Mouse (Mus musculus): ENCODE data around the gene Trim9. TPM values are rescaled to one million over a fixed set of nuclear protein-coding genes. Genes with fewer than 3 reads are reported as not detected.

Trim9 gene
- polyA plus RNA-seq, 1 experiment from 2014 or later, result 2.6 TPM

GRCm38 (mm10) chr12:70218795-70219540 lies 128.4 kb downstream of the Trim9 start:
- Histone ChIP-seq H3K4me2 (no peak overlapping the region), H3K27ac (peak overlapping the region; percentile 52), H3K9me3 (replicated peaks) (no peaks in the 10 kb centered on the region), H3K36me3 (no peaks in the 10 kb centered on the region), H3K27me3 (no peaks in the 10 kb centered on the region), H3K9ac (no peak overlapping the region), H3K4me1 (peaks cover 17% of the 10 kb centered on the region), H3K4me3 (replicated peaks) (no peak overlapping the region)
- peak; percentile 82 for ATAC-seq (replicated peaks; ENCODE audit: low FRiP score)
- WGBS, result 73% methylated on average over 8 of the region's 8 CpGs

- no peak overlapping the region for H3K4me2 ChIP-seq
- H3K9ac ChIP-seq, result no peak overlapping the region
- no peak overlapping the region for H3K4me3 ChIP-seq (replicated peaks)
- H3K9me3 ChIP-seq (replicated peaks), result no peaks in the 10 kb centered on the region
- WGBS, result 67% methylated on average over 16 of the region's 16 CpGs
- H3K4me1 ChIP-seq, result peaks cover 18% of the 10 kb centered on the region
- no peak for ATAC-seq (replicated peaks; ENCODE audit: low FRiP score)
- no peaks in the 10 kb centered on the region for H3K27me3 ChIP-seq
- no peak overlapping the region; the same call in 1 of the 2 replicates for H3K27ac ChIP-seq
- H3K36me3 ChIP-seq, result no peaks in the 10 kb centered on the region
These were observed 131.1 kb downstream of the Trim9 start for GRCm38 (mm10) chr12:70216229-70216800.

- Histone ChIP-seq H3K9ac (no peak overlapping the region), H3K36me3 (no peaks in the 10 kb centered on the region), H3K4me1 (peaks cover 16% of the 10 kb centered on the region), H3K27me3 (no peaks in the 10 kb centered on the region), H3K4me3 (replicated peaks) (no peak overlapping the region), H3K27ac (peak overlapping the region; percentile 32; the same call in 1 of the 2 replicates), H3K9me3 (replicated peaks) (no peaks in the 10 kb centered on the region), H3K4me2 (no peak overlapping the region)
- ATAC-seq (replicated peaks; ENCODE audit: low FRiP score), result no peak; the same call in 1 of the 2 replicates
- WGBS, result 57% methylated on average over 8 of the region's 8 CpGs
These were observed 133.1 kb downstream of the Trim9 start for GRCm38 (mm10) chr12:70214281-70214680.

GRCm38 (mm10) chr12:70213601-70214000 lies 133.8 kb downstream of the Trim9 start:
- no peak overlapping the region for H3K9ac ChIP-seq
- WGBS, result 81% methylated on average over 6 of the region's 6 CpGs

GRCm38 (mm10) chr12:70212501-70212900 lies 134.9 kb downstream of the Trim9 start:
- WGBS, result 79% methylated on average over 4 of the region's 4 CpGs
- Histone ChIP-seq H3K9me3 (replicated peaks) (no peaks in the 10 kb centered on the region), H3K36me3 (0 out of 2 replicates have a peak, but pooled peaks cover 2% of the 10 kb centered on the region), H3K27me3 (no peaks in the 10 kb centered on the region), H3K4me1 (peaks cover 17% of the 10 kb centered on the region), H3K9ac (no peak overlapping the region), H3K4me3 (replicated peaks) (no peak overlapping the region), H3K4me2 (no peak overlapping the region), H3K27ac (peak overlapping the region; percentile 28; the same call in 1 of the 2 replicates)
- no peak for ATAC-seq (replicated peaks; ENCODE audit: low FRiP score)

More at GRCm38 (mm10) chr12:70213601-70214000, 133.8 kb downstream of the Trim9 start:
- Histone ChIP-seq H3K27me3 (no peaks in the 10 kb centered on the region), H3K4me2 (no peak overlapping the region), H3K36me3 (no peaks in the 10 kb centered on the region), H3K4me1 (peaks cover 16% of the 10 kb centered on the region), H3K9me3 (replicated peaks) (no peaks in the 10 kb centered on the region), H3K4me3 (replicated peaks) (no peak overlapping the region), H3K27ac (peak overlapping the region; percentile 32; the same call in 1 of the 2 replicates)
- peak; percentile 30; the same call in 1 of the 2 replicates for ATAC-seq (replicated peaks; ENCODE audit: low FRiP score)

- no peaks in the 10 kb centered on the region for H3K27me3 ChIP-seq
- H3K9ac ChIP-seq, result no peak overlapping the region
- WGBS, result 34% methylated on average over 5 of the region's 5 CpGs
- H3K4me3 ChIP-seq (replicated peaks), result no peak overlapping the region
- H3K4me2 ChIP-seq, result no peak overlapping the region
- peaks cover 18% of the 10 kb centered on the region for H3K36me3 ChIP-seq
- no peak overlapping the region for H3K27ac ChIP-seq
- H3K4me1 ChIP-seq, result 0 out of 2 replicates have a peak, but pooled peaks cover 6% of the 10 kb centered on the region
- no peaks in the 10 kb centered on the region for H3K9me3 ChIP-seq (replicated peaks)
- 0 out of 2 replicates have a peak, but pooled peaks have one; percentile 55 for ATAC-seq (replicated peaks; ENCODE audit: low FRiP score)
These were observed 139.2 kb downstream of the Trim9 start for GRCm38 (mm10) chr12:70208214-70208613.

- H3K27me3 ChIP-seq, result no peaks in the 10 kb centered on the region
- no peak for ATAC-seq (replicated peaks; ENCODE audit: low FRiP score)
- whole genome bisulfite sequencing, result 82% methylated on average over 8 of the region's 8 CpGs
These were observed 143.0 kb downstream of the Trim9 start for GRCm38 (mm10) chr12:70204433-70204832.

GRCm38 (mm10) chr12:70201926-70202529 lies 145.4 kb downstream of the Trim9 start:
- Histone ChIP-seq H3K27me3 (no peaks in the 10 kb centered on the region), H3K9ac (no peak overlapping the region), H3K4me2 (no peak overlapping the region), H3K36me3 (peaks cover 29% of the 10 kb centered on the region), H3K4me1 (no peaks in the 10 kb centered on the region), H3K9me3 (replicated peaks) (no peaks in the 10 kb centered on the region), H3K4me3 (replicated peaks) (no peak overlapping the region), H3K27ac (no peak overlapping the region)
- no peak for ATAC-seq (replicated peaks; ENCODE audit: low FRiP score)
- WGBS, result 72% methylated on average over 5 of the region's 5 CpGs

More at GRCm38 (mm10) chr12:70204433-70204832, 143.0 kb downstream of the Trim9 start:
- H3K4me2 ChIP-seq, result no peak overlapping the region
- H3K4me1 ChIP-seq, result 0 out of 2 replicates have a peak, but pooled peaks cover 4% of the 10 kb centered on the region
- H3K27ac ChIP-seq, result no peak overlapping the region
- peaks cover 25% of the 10 kb centered on the region for H3K36me3 ChIP-seq
- no peak overlapping the region for H3K9ac ChIP-seq
- no peaks in the 10 kb centered on the region for H3K9me3 ChIP-seq (replicated peaks)
- H3K4me3 ChIP-seq (replicated peaks), result no peak overlapping the region

- H3K9me3 ChIP-seq (replicated peaks), result no peaks in the 10 kb centered on the region
- H3K4me2 ChIP-seq, result no peak overlapping the region
- 89% methylated on average over 5 of the region's 5 CpGs for WGBS
- H3K27ac ChIP-seq, result no peak overlapping the region
- no peak for ATAC-seq (replicated peaks; ENCODE audit: low FRiP score)
- peaks cover 28% of the 10 kb centered on the region for H3K36me3 ChIP-seq
- H3K9ac ChIP-seq, result no peak overlapping the region
- peaks cover 11% of the 10 kb centered on the region for H3K4me1 ChIP-seq
- H3K27me3 ChIP-seq, result no peaks in the 10 kb centered on the region
- H3K4me3 ChIP-seq (replicated peaks), result no peak overlapping the region
These were observed 151.1 kb downstream of the Trim9 start for GRCm38 (mm10) chr12:70196341-70196740.

- no peak overlapping the region for H3K9ac ChIP-seq
- no peak overlapping the region for H3K4me3 ChIP-seq (replicated peaks)
- ATAC-seq (replicated peaks; ENCODE audit: low FRiP score), result no peak
- WGBS, result 95% methylated on average over 6 of the region's 6 CpGs
- no peak overlapping the region for H3K27ac ChIP-seq
- H3K4me2 ChIP-seq, result no peak overlapping the region
- no peaks in the 10 kb centered on the region for H3K9me3 ChIP-seq (replicated peaks)
- H3K36me3 ChIP-seq, result peaks cover 28% of the 10 kb centered on the region
- H3K27me3 ChIP-seq, result no peaks in the 10 kb centered on the region
- H3K4me1 ChIP-seq, result peaks cover 11% of the 10 kb centered on the region
These were observed 152.0 kb downstream of the Trim9 start for GRCm38 (mm10) chr12:70195426-70195825.

All from kidney, embryonic 15.5 days (tissue).